Comparison of ENCODE assay signal across 17 mouse cellular contexts in genomic region chr7:35958052-35958451, GRCm38 (mm10).
DNase-seq lines count a peak whose midpoint lies in the region; ATAC-seq and TF ChIP-seq lines count a peak whose summit lies in the region.
"Had no signal": no experiment of that assay in that cellular context is flagged by ENCODE, and none has a peak within 500 bp of the region (broad histone marks: within the 10 kb centered on the region; RNA-seq: fewer than 3 reads in every experiment).

No protein-coding gene starts in this region.

- WGBS in kidney, postnatal 0 days = 11% methylated on average over 2 of the region's 2 CpGs
- WGBS in neural tube, embryonic 11.5 days = 15% methylated on average over 2 of the region's 2 CpGs
- 16% methylated on average over 2 of the region's 2 CpGs for WGBS in hindbrain, postnatal 0 days

- peak; percentile 77 for DNase-seq in kidney, postnatal 0 days (ENCODE audit: low spot score)
- no peak for DNase-seq in kidney, adult 9 months
- DNase-seq in neural tube, embryonic 11.5 days (ENCODE audit: low spot score) = peak; percentile 12
- no peak for DNase-seq in neural tube, embryonic 10.5 days (ENCODE audit: extremely low spot score, low spot score)
- DNase-seq in hindbrain, postnatal 0 days (ENCODE audit: low spot score) = peak; percentile 62
- DNase-seq in urinary bladder, postnatal 25 days (ENCODE audit: low spot score) = no peak
- no peak for DNase-seq in layer of hippocampus, adult 18-20 months (ENCODE audit: low spot score in 2 of 2)
- no peak for DNase-seq in retina, embryonic 14.5 days (ENCODE audit: low spot score)
- DNase-seq: cerebellum, adult 11-12 months; forebrain, postnatal 0 days; heart, adult 18-20 months had no signal

- no peaks in the 10 kb centered on the region for H3K4me1 ChIP-seq in kidney, postnatal 0 days (replicated peaks; ENCODE audit: insufficient read depth, low read length)
- H3K4me1 ChIP-seq in neural tube, embryonic 11.5 days (ENCODE audit: control insufficient read depth, insufficient read depth, low read length) = no peaks in the 10 kb centered on the region
- no peaks in the 10 kb centered on the region for H3K4me1 ChIP-seq in hindbrain, postnatal 0 days (ENCODE audit: insufficient read depth, low read length)
- H3K4me1 ChIP-seq: heart, embryonic 15.5 days; neural tube, embryonic 12.5 days; stomach, embryonic 15.5 days had no signal

- ATAC-seq in kidney, postnatal 0 days (replicated peaks; ENCODE audit: low FRiP score, low read depth) = no peak
- no peak for ATAC-seq in neural tube, embryonic 11.5 days (ENCODE audit: insufficient read depth, low FRiP score, low TSS enrichment)
- peak; percentile 89 for ATAC-seq in hindbrain, postnatal 0 days
- ATAC-seq: forebrain, postnatal 0 days; inflammation-experienced regulatory T-cells, adult 6 months had no signal

- H3K27me3 ChIP-seq in kidney, postnatal 0 days (ENCODE audit: insufficient read depth, low read length) = no peaks in the 10 kb centered on the region
- H3K27me3 ChIP-seq in neural tube, embryonic 11.5 days (ENCODE audit: control insufficient read depth, insufficient read depth, low read length) = no peaks in the 10 kb centered on the region
- H3K27me3 ChIP-seq in hindbrain, postnatal 0 days (ENCODE audit: insufficient read depth, low read length) = no peaks in the 10 kb centered on the region
- H3K27me3 ChIP-seq: heart, embryonic 15.5 days; limb, embryonic 13.5 days; neural tube, embryonic 12.5 days; stomach, embryonic 15.5 days had no signal

- no peak for TF ChIP-seq CTCF in kidney, postnatal 0 days (IDR thresholded peaks at IDR 0.05; ENCODE audit: low read depth)
- TF ChIP-seq CTCF in hindbrain, postnatal 0 days (IDR thresholded peaks at IDR 0.05; ENCODE audit: low read depth) = no peak

- no peaks in the 10 kb centered on the region for H3K36me3 ChIP-seq in kidney, postnatal 0 days (ENCODE audit: insufficient read depth, low read length)
- H3K36me3 ChIP-seq in neural tube, embryonic 11.5 days (ENCODE audit: control insufficient read depth, insufficient read depth, low read length) = no peaks in the 10 kb centered on the region
- H3K36me3 ChIP-seq in hindbrain, postnatal 0 days (ENCODE audit: insufficient read depth, low read length) = no peaks in the 10 kb centered on the region
- H3K36me3 ChIP-seq: G1E; heart, embryonic 15.5 days; limb, embryonic 13.5 days; neural tube, embryonic 12.5 days; stomach, embryonic 15.5 days had no signal

- no peak overlapping the region for H3K27ac ChIP-seq in kidney, postnatal 0 days
- H3K27ac ChIP-seq in neural tube, embryonic 11.5 days (ENCODE audit: low read depth, low read length) = no peak overlapping the region
- no peak overlapping the region for H3K27ac ChIP-seq in hindbrain, postnatal 0 days
- H3K27ac ChIP-seq: heart, embryonic 15.5 days; limb, embryonic 13.5 days; neural tube, embryonic 12.5 days; stomach, embryonic 15.5 days had no signal

- H3K9me3 ChIP-seq in kidney, postnatal 0 days (replicated peaks; ENCODE audit: low read length) = no peaks in the 10 kb centered on the region
- no peaks in the 10 kb centered on the region for H3K9me3 ChIP-seq in neural tube, embryonic 11.5 days (ENCODE audit: control insufficient read depth, low read length)
- H3K9me3 ChIP-seq in hindbrain, postnatal 0 days (ENCODE audit: low read length) = 0 out of 2 replicates have a peak, but pooled peaks cover 2% of the 10 kb centered on the region
- H3K9me3 ChIP-seq: heart, embryonic 15.5 days; limb, embryonic 13.5 days; neural tube, embryonic 12.5 days; stomach, embryonic 15.5 days had no signal

- no peak overlapping the region for H3K4me3 ChIP-seq in kidney, postnatal 0 days (replicated peaks; ENCODE audit: low read depth, low read length)
- no peak overlapping the region for H3K4me3 ChIP-seq in neural tube, embryonic 11.5 days (ENCODE audit: low read depth, low read length)
- no peak overlapping the region for H3K4me3 ChIP-seq in hindbrain, postnatal 0 days (ENCODE audit: low read length)
- H3K4me3 ChIP-seq: heart, embryonic 15.5 days; limb, embryonic 13.5 days; neural tube, embryonic 12.5 days; stomach, embryonic 15.5 days had no signal

- H3K9ac ChIP-seq in kidney, postnatal 0 days (ENCODE audit: low read depth, low read length) = no peak overlapping the region
- no peak overlapping the region for H3K9ac ChIP-seq in neural tube, embryonic 11.5 days (ENCODE audit: low read length)
- no peak overlapping the region for H3K9ac ChIP-seq in hindbrain, postnatal 0 days (replicated peaks; ENCODE audit: low read length)
- H3K9ac ChIP-seq: forebrain, postnatal 0 days; heart, embryonic 15.5 days; limb, embryonic 13.5 days; neural tube, embryonic 12.5 days; stomach, embryonic 15.5 days had no signal

- no peak overlapping the region for H3K4me2 ChIP-seq in kidney, postnatal 0 days (ENCODE audit: low read length)
- no peak overlapping the region for H3K4me2 ChIP-seq in neural tube, embryonic 11.5 days (ENCODE audit: low read depth)
- no peak overlapping the region for H3K4me2 ChIP-seq in hindbrain, postnatal 0 days (ENCODE audit: low read depth, low read length)
- H3K4me2 ChIP-seq: heart, embryonic 15.5 days; limb, embryonic 13.5 days; neural tube, embryonic 12.5 days; stomach, embryonic 15.5 days had no signal

Comparison
In these comparisons a context has a peak if more than half of its experiments do, and no peak if none do; other contexts are left out.
1. DNase-seq: peak in kidney, postnatal 0 days (single experiment), neural tube, embryonic 11.5 days (single experiment) and hindbrain, postnatal 0 days (single experiment); none in kidney, adult 9 months (single experiment), neural tube, embryonic 10.5 days (single experiment), urinary bladder, postnatal 25 days (single experiment), layer of hippocampus, adult 18-20 months (0 of 2) and retina, embryonic 14.5 days (single experiment).